Comparison of ENCODE assay signal across 8 mouse cellular contexts in genomic region chr9:121846526-121847118, GRCm38 (mm10). TPM values are rescaled to one million over a fixed set of nuclear protein-coding genes. Genes with fewer than 3 reads are reported as not detected.
DNase-seq lines count a peak whose midpoint lies in the region; ATAC-seq and TF ChIP-seq lines count a peak whose summit lies in the region.

No protein-coding gene starts in this region.

- H3K4me3 ChIP-seq in cerebellum, adult 2 months (replicated peaks; ENCODE audit: insufficient read depth, low read depth, low read length): no peak overlapping the region
- no peak overlapping the region for H3K4me3 ChIP-seq in E14TG2a.4 (replicated peaks; ENCODE audit: low read length)
- H3K4me3 ChIP-seq in embryonic facial prominence, embryonic 13.5 days: no peak overlapping the region
- H3K4me3 ChIP-seq in intestine, postnatal 0 days (ENCODE audit: low read depth, low read length): no peak overlapping the region

- no peak overlapping the region for H3K9ac ChIP-seq in embryonic facial prominence, embryonic 13.5 days
- no peak overlapping the region for H3K9ac ChIP-seq in intestine, postnatal 0 days (ENCODE audit: low read depth, low read length)

- WGBS in cerebellum, adult 2 months: 40% methylated on average over 10 of the region's 10 CpGs
- WGBS in embryonic facial prominence, embryonic 13.5 days: 55% methylated on average over 10 of the region's 10 CpGs
- 36% methylated on average over 10 of the region's 10 CpGs for WGBS in intestine, postnatal 0 days

- no peaks in the 10 kb centered on the region for H3K4me1 ChIP-seq in cerebellum, adult 2 months (ENCODE audit: control insufficient read depth, insufficient read depth, low read length)
- peaks cover 21% of the 10 kb centered on the region for H3K4me1 ChIP-seq in E14TG2a.4 (replicated peaks; ENCODE audit: low read depth, low read length)
- no peaks in the 10 kb centered on the region for H3K4me1 ChIP-seq in embryonic facial prominence, embryonic 13.5 days
- H3K4me1 ChIP-seq in intestine, postnatal 0 days (replicated peaks; ENCODE audit: control insufficient read depth, insufficient read depth, low read length): no peaks in the 10 kb centered on the region

- no peaks in the 10 kb centered on the region for H3K27me3 ChIP-seq in cerebellum, adult 2 months (ENCODE audit: control insufficient read depth, insufficient read depth, low read length)
- no peaks in the 10 kb centered on the region for H3K27me3 ChIP-seq in E14TG2a.4 (ENCODE audit: insufficient read depth, low read length)
- H3K27me3 ChIP-seq in embryonic facial prominence, embryonic 13.5 days: no peaks in the 10 kb centered on the region
- no peaks in the 10 kb centered on the region for H3K27me3 ChIP-seq in intestine, postnatal 0 days (replicated peaks; ENCODE audit: control insufficient read depth, insufficient read depth, low read length)

- no peak for TF ChIP-seq POLR2A in cerebellum, adult 2 months (IDR thresholded peaks at IDR 0.05; ENCODE audit: borderline replicate concordance, insufficient read depth, low read length)

- DNase-seq in cerebellum, adult 2 months: peak; percentile 22 to 30
- DNase-seq in cerebellum, adult 9-11 months: no peak
- peak; percentile 59 for DNase-seq in thymus, postnatal 14 days
- DNase-seq in urinary bladder, postnatal 25 days (ENCODE audit: low spot score): no peak

- H3K27ac ChIP-seq in cerebellum, adult 2 months (ENCODE audit: insufficient read depth, low read length): no peak overlapping the region
- H3K27ac ChIP-seq in embryonic facial prominence, embryonic 13.5 days: no peak overlapping the region
- no peak overlapping the region for H3K27ac ChIP-seq in intestine, postnatal 0 days (ENCODE audit: low read depth, low read length)

- no peaks in the 10 kb centered on the region for H3K9me3 ChIP-seq in E14TG2a.4 (ENCODE audit: low read length)
- H3K9me3 ChIP-seq in embryonic facial prominence, embryonic 13.5 days: no peaks in the 10 kb centered on the region
- H3K9me3 ChIP-seq in intestine, postnatal 0 days (ENCODE audit: control insufficient read depth): no peaks in the 10 kb centered on the region

- ATAC-seq in embryonic facial prominence, embryonic 13.5 days (ENCODE audit: insufficient number of reproducible peaks, insufficient read depth, low FRiP score, low TSS enrichment, low read depth): 0 out of 2 replicates have a peak, but pooled peaks have one; percentile 15
- no peak for ATAC-seq in intestine, postnatal 0 days
- peak; percentile 85 for ATAC-seq in megakaryocyte progenitor cell, adult 5-6 weeks (replicated peaks; ENCODE audit: poor library complexity)

- H3K36me3 ChIP-seq in E14TG2a.4 (ENCODE audit: insufficient read depth, low read length): peaks cover 60% of the 10 kb centered on the region
- H3K36me3 ChIP-seq in embryonic facial prominence, embryonic 13.5 days: peaks cover 41% of the 10 kb centered on the region
- H3K36me3 ChIP-seq in intestine, postnatal 0 days (ENCODE audit: control insufficient read depth, insufficient read depth): peaks cover 21% of the 10 kb centered on the region

- no peak overlapping the region for H3K4me2 ChIP-seq in embryonic facial prominence, embryonic 13.5 days
- no peak overlapping the region for H3K4me2 ChIP-seq in intestine, postnatal 0 days (replicated peaks; ENCODE audit: low read depth)

- TF ChIP-seq CTCF in cerebellum, adult 2 months (IDR thresholded peaks at IDR 0.05; ENCODE audit: borderline replicate concordance, insufficient read depth, low read depth, low read length): peak; percentile 75
- peak; percentile 50 for TF ChIP-seq CTCF in E14TG2a.4 (conservative IDR thresholded peaks at IDR 0.05; ENCODE audit: low read length)
- TF ChIP-seq CTCF in intestine, postnatal 0 days (IDR thresholded peaks at IDR 0.05; ENCODE audit: low read depth): peak; percentile 85

RNA-seq across cellular contexts. Expression of gene Ccdc13, which starts 7.4 kb away (rescaled TPM):
- 15.1 and 18.5 TPM in 2 replicates for polyA plus RNA-seq in cerebellum, adult 2 months (2012; rRNA removed)
- 0.85 and 1.0 TPM in 2 replicates for polyA plus RNA-seq in embryonic facial prominence, embryonic 13.5 days (2015; fragmentation: Nextera tagmentation; extraction: Ambion mirVana)
- polyA plus RNA-seq in intestine, postnatal 0 days (2015; fragmentation: Nextera tagmentation; extraction: Ambion mirVana): 0.14 and 0.31 TPM in 2 replicates
- 0.42 TPM in 1 of 2 replicates, not detected in the other for total RNA-seq in megakaryocyte progenitor cell, adult 5-6 weeks (2015)
- not detected in 2 replicates for total RNA-seq in megakaryocyte progenitor cell, adult 5-6 weeks (2017)

RNA-seq across cellular contexts. Expression of gene Higd1a, which starts 11.5 kb away (rescaled TPM):
- 125 and 128 TPM in 2 replicates for polyA plus RNA-seq in cerebellum, adult 2 months (2012; rRNA removed)
- 162 and 168 TPM in 2 replicates for polyA plus RNA-seq in embryonic facial prominence, embryonic 13.5 days (2015; fragmentation: Nextera tagmentation; extraction: Ambion mirVana)
- polyA plus RNA-seq in intestine, postnatal 0 days (2015; fragmentation: Nextera tagmentation; extraction: Ambion mirVana): 162 and 186 TPM in 2 replicates
- 89.9 and 101 TPM in 2 replicates for total RNA-seq in megakaryocyte progenitor cell, adult 5-6 weeks (2015)
- total RNA-seq in megakaryocyte progenitor cell, adult 5-6 weeks (2017): 14.1 and 21.7 TPM in 2 replicates

RNA-seq across cellular contexts. Expression of gene Ackr2, which starts 51.5 kb away (rescaled TPM):
- polyA plus RNA-seq in cerebellum, adult 2 months (2012; rRNA removed): 0.05 and 0.16 TPM in 2 replicates
- 0.58 TPM in 1 of 2 replicates, not detected in the other for polyA plus RNA-seq in embryonic facial prominence, embryonic 13.5 days (2015; fragmentation: Nextera tagmentation; extraction: Ambion mirVana)
- 1.0 and 1.1 TPM in 2 replicates for polyA plus RNA-seq in intestine, postnatal 0 days (2015; fragmentation: Nextera tagmentation; extraction: Ambion mirVana)
- not detected in 2 replicates for total RNA-seq in megakaryocyte progenitor cell, adult 5-6 weeks (2015)
- total RNA-seq in megakaryocyte progenitor cell, adult 5-6 weeks (2017): not detected in 2 replicates

RNA-seq across cellular contexts. Expression of gene Hhatl, which starts 54.3 kb away (rescaled TPM):
- polyA plus RNA-seq in cerebellum, adult 2 months (2012; rRNA removed): 43.9 and 46.5 TPM in 2 replicates
- polyA plus RNA-seq in embryonic facial prominence, embryonic 13.5 days (2015; fragmentation: Nextera tagmentation; extraction: Ambion mirVana): 0.20 TPM in 1 of 2 replicates, not detected in the other
- 1.3 and 1.6 TPM in 2 replicates for polyA plus RNA-seq in intestine, postnatal 0 days (2015; fragmentation: Nextera tagmentation; extraction: Ambion mirVana)
- total RNA-seq in megakaryocyte progenitor cell, adult 5-6 weeks (2015): not detected in 2 replicates
- total RNA-seq in megakaryocyte progenitor cell, adult 5-6 weeks (2017): not detected in 2 replicates

Comparison
In these comparisons a context has a peak if more than half of its experiments do, and no peak if none do; other contexts are left out.
1. DNase-seq: peak in cerebellum, adult 2 months (2 of 2) and thymus, postnatal 14 days (single experiment); none in cerebellum, adult 9-11 months (single experiment) and urinary bladder, postnatal 25 days (single experiment).
2. Peak in every context shown above with its lines, with median percentiles within 50 percentile points of each other: CTCF ChIP-seq.